ENCODE assay signal across 23 mouse cellular contexts in genomic region chr6:86854941-86855340, GRCm38 (mm10). TPM values are rescaled to one million over a fixed set of nuclear protein-coding genes. Genes with fewer than 3 reads are reported as not detected.
DNase-seq lines count a peak whose midpoint lies in the region; ATAC-seq and TF ChIP-seq lines count a peak whose summit lies in the region.
"Had no signal": no experiment of that assay in that cellular context is flagged by ENCODE, and none has a peak within 500 bp of the region (broad histone marks: within the 10 kb centered on the region; RNA-seq: fewer than 3 reads in every experiment).

No protein-coding gene starts in this region.

- H3K27ac ChIP-seq in gastrocnemius, adult 2 months = peak overlapping the region; percentile 53
- H3K27ac ChIP-seq in left cerebral cortex, adult 2 months = peak overlapping the region; percentile 64
- no peak overlapping the region for H3K27ac ChIP-seq in cortical plate, adult 2 months (ENCODE audit: insufficient read depth, low read length)
- H3K27ac ChIP-seq in hindbrain, embryonic 12.5 days = no peak overlapping the region
- no peak overlapping the region for H3K27ac ChIP-seq in forebrain, embryonic 11.5 days (ENCODE audit: low read depth, low read length)
- H3K27ac ChIP-seq: embryonic facial prominence, embryonic 13.5 days; embryonic facial prominence, embryonic 15.5 days; forebrain, embryonic 10.5 days; forebrain, embryonic 13.5 days; forebrain, embryonic 15.5 days had no signal

- TF ChIP-seq POLR2A in cortical plate, adult 2 months (IDR thresholded peaks at IDR 0.05; ENCODE audit: extremely low read depth, insufficient read depth, low read length) = no peak

- no peak for ATAC-seq in hindbrain, embryonic 12.5 days (ENCODE audit: low FRiP score)
- no peak for ATAC-seq in forebrain, embryonic 11.5 days (replicated peaks; ENCODE audit: low FRiP score)
- ATAC-seq: forebrain, embryonic 13.5 days; forebrain, embryonic 15.5 days; forebrain, postnatal 0 days had no signal

- H3K4me2 ChIP-seq in hindbrain, embryonic 12.5 days (replicated peaks) = no peak overlapping the region
- H3K4me2 ChIP-seq in forebrain, embryonic 11.5 days (ENCODE audit: low read depth, low read length, severe bottlenecking) = no peak overlapping the region
- H3K4me2 ChIP-seq: embryonic facial prominence, embryonic 13.5 days; embryonic facial prominence, embryonic 15.5 days; forebrain, embryonic 13.5 days; forebrain, embryonic 15.5 days had no signal

- H3K4me1 ChIP-seq in cortical plate, adult 2 months (ENCODE audit: control insufficient read depth, insufficient read depth, low read length) = peaks cover 21% of the 10 kb centered on the region
- H3K4me1 ChIP-seq in hindbrain, embryonic 12.5 days = peaks cover 31% of the 10 kb centered on the region
- H3K4me1 ChIP-seq in forebrain, embryonic 11.5 days (replicated peaks; ENCODE audit: control insufficient read depth, insufficient read depth, low read length) = peaks cover 4% of the 10 kb centered on the region; the same call in 1 of the 2 replicates

- no peak overlapping the region for H3K9ac ChIP-seq in hindbrain, embryonic 12.5 days
- no peak overlapping the region for H3K9ac ChIP-seq in forebrain, embryonic 11.5 days (ENCODE audit: low read length)
- H3K9ac ChIP-seq: embryonic facial prominence, embryonic 13.5 days; embryonic facial prominence, embryonic 15.5 days; forebrain, embryonic 13.5 days; forebrain, embryonic 15.5 days; forebrain, postnatal 0 days had no signal

- 90% methylated on average over 4 of the region's 4 CpGs for WGBS in hindbrain, embryonic 12.5 days
- 90% methylated on average over 4 of the region's 4 CpGs for WGBS in forebrain, embryonic 11.5 days

- H3K4me3 ChIP-seq in gastrocnemius, adult 2 months = no peak overlapping the region
- peak overlapping the region; percentile 22; the same call in 1 of the 2 replicates for H3K4me3 ChIP-seq in left cerebral cortex, adult 2 months
- H3K4me3 ChIP-seq in cortical plate, adult 2 months (ENCODE audit: insufficient read depth, low read length) = peak overlapping the region; percentile 4; the same call in 1 of the 2 replicates
- no peak overlapping the region for H3K4me3 ChIP-seq in hindbrain, embryonic 12.5 days
- H3K4me3 ChIP-seq in forebrain, embryonic 11.5 days (ENCODE audit: low read depth, low read length) = no peak overlapping the region
- H3K4me3 ChIP-seq: embryonic facial prominence, embryonic 13.5 days; embryonic facial prominence, embryonic 15.5 days; erythroblast, embryonic 14.5 days; forebrain, embryonic 10.5 days; forebrain, embryonic 13.5 days; forebrain, embryonic 15.5 days had no signal

- no peaks in the 10 kb centered on the region for H3K27me3 ChIP-seq in hindbrain, embryonic 12.5 days
- no peaks in the 10 kb centered on the region for H3K27me3 ChIP-seq in forebrain, embryonic 11.5 days (ENCODE audit: control insufficient read depth, insufficient read depth, low read length)
- H3K27me3 ChIP-seq: embryonic facial prominence, embryonic 13.5 days; embryonic facial prominence, embryonic 15.5 days; forebrain, embryonic 13.5 days; forebrain, embryonic 15.5 days had no signal

- no peak for TF ChIP-seq CTCF in gastrocnemius, adult 2 months (IDR thresholded peaks at IDR 0.05)
- no peak for TF ChIP-seq CTCF in left cerebral cortex, adult 2 months (IDR thresholded peaks at IDR 0.05)
- no peak for TF ChIP-seq CTCF in cortical plate, adult 2 months (IDR thresholded peaks at IDR 0.05; ENCODE audit: extremely low read depth, insufficient read depth, low read length)

- DNase-seq in gastrocnemius, adult 2 months = no peak
- DNase-seq in gastrocnemius, adult 18-20 months (ENCODE audit: low spot score) = no peak
- DNase-seq in left cerebral cortex, adult 2 months (ENCODE audit: extremely low spot score in 1 of 2, low spot score in 2 of 2) = no peak
- DNase-seq in left cerebral cortex, adult 11 months (ENCODE audit: low spot score) = no peak
- DNase-seq in brain, adult 2 months (ENCODE audit: low read depth, low spot score) = peak; percentile 61
- DNase-seq in forebrain, embryonic 11.5 days (ENCODE audit: low spot score) = no peak
- DNase-seq: adrenal gland, adult 2 months; adrenal gland, postnatal 10 days; adrenal gland, postnatal 25 days; cerebellum, adult 11-12 months; cerebellum, adult 9-10 months; cerebellum, postnatal 10 days; cerebellum, postnatal 25 days; embryo, embryonic 11 days; forebrain, postnatal 0 days had no signal

- intact Hi-C loops in gastrocnemius, adult 2 months (cut with DNase I) = loop anchor here (5.0 kb wide), 2 partner anchors 32 to 38 kb away; no protein-coding TSS in a partner anchor
- intact Hi-C loops in left cerebral cortex, adult 2 months (cut with DNase I) = no loop called here

- no peaks in the 10 kb centered on the region for H3K9me3 ChIP-seq in hindbrain, embryonic 12.5 days (replicated peaks)
- H3K9me3 ChIP-seq in forebrain, embryonic 11.5 days (ENCODE audit: control insufficient read depth, low read length) = no peaks in the 10 kb centered on the region
- H3K9me3 ChIP-seq: embryonic facial prominence, embryonic 13.5 days; embryonic facial prominence, embryonic 15.5 days; forebrain, embryonic 10.5 days; forebrain, embryonic 13.5 days; forebrain, embryonic 15.5 days had no signal

- 0 out of 2 replicates have a peak, but pooled peaks cover 14% of the 10 kb centered on the region for H3K36me3 ChIP-seq in hindbrain, embryonic 12.5 days
- no peaks in the 10 kb centered on the region; the same call in 1 of the 2 replicates for H3K36me3 ChIP-seq in forebrain, embryonic 11.5 days (ENCODE audit: control insufficient read depth, insufficient read depth, low read length)
- H3K36me3 ChIP-seq: forebrain, embryonic 15.5 days had no signal

RNA-seq across cellular contexts. Expression of gene Aak1, which starts 5.6 kb away (rescaled TPM):
- 10 to 100 TPM; 32.0 to 44.5 TPM for total RNA-seq in gastrocnemius, adult 2 months (2021)
- total RNA-seq in gastrocnemius, adult 18-20 months (2021) = 10 to 100 TPM; 30.5 to 46.5 TPM
- total RNA-seq in left cerebral cortex, adult 2 months (2021) = 100 to 1,000 TPM; 442 to 463 TPM
- 152 and 173 TPM in 2 replicates for polyA plus RNA-seq in cortical plate, adult 2 months (2012; rRNA removed)
- 37.0 and 47.6 TPM in 2 replicates for polyA plus RNA-seq in hindbrain, embryonic 12.5 days (2016; fragmentation: Nextera tagmentation; extraction: Ambion mirVana)
- polyA plus RNA-seq in forebrain, embryonic 11.5 days (2014; fragmentation: Nextera tagmentation; extraction: Ambion mirVana) = 21.9 and 23.2 TPM in 2 replicates

Comparison
In these comparisons a context has a peak if more than half of its experiments do, and no peak if none do; other contexts are left out.
1. H3K27ac ChIP-seq: peak in gastrocnemius, adult 2 months (single experiment) and left cerebral cortex, adult 2 months (single experiment); none in cortical plate, adult 2 months (single experiment), hindbrain, embryonic 12.5 days (single experiment) and forebrain, embryonic 11.5 days (single experiment).
2. H3K4me3 ChIP-seq: peak in left cerebral cortex, adult 2 months (single experiment) and cortical plate, adult 2 months (single experiment); none in gastrocnemius, adult 2 months (single experiment), hindbrain, embryonic 12.5 days (single experiment) and forebrain, embryonic 11.5 days (single experiment).
3. RNA of gene Aak1, which starts 5.6 kb away (total RNA-seq): 442 to 463 TPM in left cerebral cortex, adult 2 months; 30.5 to 46.5 TPM in gastrocnemius, adult 18-20 months and 32.0 to 44.5 TPM in gastrocnemius, adult 2 months; every median in the first group is over 4 times any median in the second.